Mouse (Mus musculus) thymus, adult 2 months (tissue): ENCODE data around the gene Vax1.

Experiments used
- CTCF ChIP-seq: fragments of 200-500 bp; IDR thresholded peaks from 2 replicates; pipeline ENCODE4 v1.5.1; 2012; ENCODE audit warnings: mild to moderate bottlenecking, control low read depth, low read length, moderate library complexity, borderline replicate concordance; ENCODE audit not compliant: control insufficient read depth, poor library complexity, insufficient read depth; ENCODE audit errors: extremely low read depth
- POLR2A ChIP-seq: fragments of 200-500 bp; IDR thresholded peaks from 2 replicates; pipeline ENCODE4 v1.6.1; 2012; ENCODE audit warnings: mild to moderate bottlenecking, low read length, control low read depth, moderate library complexity; ENCODE audit not compliant: control insufficient read depth, poor library complexity, insufficient read depth; ENCODE audit errors: extremely low read depth

GRCm38 (mm10) chr19:59169936-59170765, at the start of gene Vax1:
- TF ChIP-seq CTCF = no peak
- no peak for TF ChIP-seq POLR2A
